Mouse (Mus musculus) liver, embryonic 16.5 days (tissue): ENCODE results near the gene Zfp276. TPM values are rescaled to one million over a fixed set of nuclear protein-coding genes. Genes with fewer than 3 reads are reported as not detected.
"Not testable (repeated sequence)": the region's sequence is repeated elsewhere in the genome, so short reads cannot be mapped to it uniquely, and the experiment has no call there.

Experiments used
- ATAC-seq: fragments of 200-750 bp; cut with Nextera tagmentation; 2 replicates; pipeline ENCODE4 v1.8.0; 2017; ENCODE audit warnings: low read depth, mild to moderate bottlenecking, moderate number of reproducible peaks, moderate library complexity
- H3K27ac ChIP-seq: fragments of 300-500 bp; sonication (generic); 2 replicates; pipeline ENCODE4 v1.5.1; 2014; ENCODE audit warnings: mild to moderate bottlenecking, low read length
- H3K27me3 ChIP-seq: fragments of 300-500 bp; sonication (generic); 2 replicates; pipeline ENCODE4 v1.6.1; 2014; ENCODE audit warnings: low read depth, low read length, mixed read lengths; ENCODE audit not compliant: control insufficient read depth, insufficient read depth
- H3K36me3 ChIP-seq: fragments of 300-500 bp; sonication (generic); 2 replicates; pipeline ENCODE4 v1.6.1; 2014; ENCODE audit warnings: mild to moderate bottlenecking; ENCODE audit not compliant: control insufficient read depth, insufficient read depth
- H3K4me1 ChIP-seq: fragments of 300-500 bp; sonication (generic); 2 replicates; pipeline ENCODE4 v1.6.1; 2014; ENCODE audit warnings: low read depth, low read length, mixed read lengths; ENCODE audit not compliant: control insufficient read depth
- H3K4me2 ChIP-seq: fragments of 300-500 bp; sonication (generic); 2 replicates; pipeline ENCODE4 v1.6.1; 2014; ENCODE audit warnings: low read depth, low read length, mixed read lengths
- H3K4me3 ChIP-seq: fragments of 300-500 bp; sonication (generic); 2 replicates; pipeline ENCODE4 v1.5.1; 2014; ENCODE audit warnings: low read depth, mild to moderate bottlenecking, low read length
- H3K9ac ChIP-seq: fragments of 300-500 bp; sonication (generic); 2 replicates; pipeline ENCODE4 v1.6.1; 2014; ENCODE audit warnings: low read depth, low read length
- H3K9me3 ChIP-seq: fragments of 300-500 bp; sonication (generic); replicated peaks from 2 replicates; pipeline ENCODE4 v1.6.1; 2016; ENCODE audit warnings: low read length; ENCODE audit not compliant: control insufficient read depth
- WGBS: fragments of 180-500 bp; shearing (Covaris S2); extraction: QIAGEN DNeasy Blood & Tissue Kit; methylation state at CpG from one replicate; pipeline ENCODE4 v1.1.7; 2014; ENCODE audit not compliant: insufficient replicate concordance; 5-methylcytosine and 5-hydroxymethylcytosine counted together
- polyA plus RNA-seq: library from polyadenylated mRNA; unstranded; fragments of >200 nt; fragmentation: Nextera tagmentation; extraction: Ambion mirVana; gene quantifications from 2 replicates; pipeline ENCODE4 v1.2.1, GENCODE M21; 2015

Gene Zfp276
- polyA plus RNA-seq, 1 experiment from 2014 or later: 7.8 TPM

GRCm38 (mm10) chr8:123228416-123228815, 25.6 kb upstream of the Zfp276 start:
- ATAC-seq: no peak
- 76% methylated on average over 1 of the region's 1 CpGs for WGBS
- no peak overlapping the region for H3K4me3 ChIP-seq
- no peak overlapping the region for H3K27ac ChIP-seq
- peaks cover 14% of the 10 kb centered on the region for H3K4me1 ChIP-seq
- no peaks in the 10 kb centered on the region for H3K27me3 ChIP-seq
- H3K9me3 ChIP-seq: no peaks in the 10 kb centered on the region
- no peak overlapping the region for H3K4me2 ChIP-seq
- no peak overlapping the region for H3K9ac ChIP-seq
- 0 out of 2 replicates have a peak, but pooled peaks cover 4% of the 10 kb centered on the region for H3K36me3 ChIP-seq

DNA sequence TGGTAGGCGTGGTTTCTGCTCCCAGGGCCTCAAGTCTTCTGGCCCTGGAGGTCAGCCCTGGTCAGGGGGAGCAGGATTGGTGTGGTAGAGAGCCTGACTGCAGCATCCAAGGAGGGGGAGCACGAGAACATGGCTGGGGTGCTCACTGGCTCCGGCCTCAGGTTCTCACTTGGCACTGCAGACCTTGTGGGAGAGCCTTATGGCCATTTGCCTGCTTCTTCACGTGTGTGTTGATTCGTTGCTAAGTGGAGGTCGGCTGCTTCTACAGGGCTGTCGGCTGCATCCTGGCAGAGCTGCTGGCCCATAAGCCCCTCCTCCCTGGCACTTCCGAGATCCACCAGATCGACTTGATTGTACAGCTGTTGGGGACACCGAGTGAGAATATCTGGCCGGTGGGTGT, 23.7 kb upstream of the Zfp276 start:
- H3K9me3 ChIP-seq, H3K4me2 ChIP-seq, H3K4me3 ChIP-seq, H3K27me3 ChIP-seq, H3K4me1 ChIP-seq, H3K9ac ChIP-seq, H3K36me3 ChIP-seq, H3K27ac ChIP-seq, ATAC-seq: not testable (repeated sequence)
- WGBS: 67% methylated on average over 9 of the region's 11 CpGs

DNA sequence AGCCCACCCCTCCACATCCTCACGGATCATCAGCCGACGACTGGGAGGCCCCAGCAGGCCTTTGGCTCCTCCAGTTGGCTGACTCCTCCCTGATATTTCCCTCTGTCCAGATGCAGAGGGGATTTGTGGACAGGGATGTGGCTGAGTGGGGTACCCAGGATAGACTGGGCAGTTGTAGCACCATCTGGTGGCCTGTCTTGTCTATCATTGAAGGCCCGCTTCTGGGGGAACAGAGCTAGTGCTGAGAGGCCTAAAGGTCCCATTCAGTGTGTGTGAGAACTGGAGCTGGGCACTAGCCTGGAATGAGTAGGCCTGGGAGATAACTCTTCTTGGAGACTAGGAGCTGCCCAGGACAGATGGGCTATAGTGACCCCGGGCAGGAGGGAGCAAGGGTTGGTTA, 22.3 kb upstream of the Zfp276 start:
- 59% methylated on average over 5 of the region's 5 CpGs for WGBS
- no peaks in the 10 kb centered on the region for H3K9me3 ChIP-seq

DNA sequence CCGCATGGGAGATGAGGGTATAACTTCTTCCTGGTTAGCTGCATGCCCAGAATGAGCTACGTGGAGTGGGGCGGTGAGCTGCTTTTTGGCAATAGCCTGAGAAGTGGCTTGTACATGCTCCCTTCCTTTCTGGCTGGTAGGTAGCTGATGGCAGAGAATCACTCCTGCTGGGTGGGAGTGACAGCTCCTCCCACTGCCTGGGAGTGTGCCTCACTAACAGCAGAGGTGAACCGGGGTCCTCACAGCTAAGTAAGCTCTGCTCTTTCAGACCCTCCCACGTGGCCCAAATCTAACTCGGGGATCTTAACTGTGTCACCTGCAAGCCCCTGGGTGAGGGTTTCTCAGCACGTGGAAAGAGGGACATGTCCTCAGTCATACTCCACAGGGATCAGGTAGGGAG, 21.4 kb upstream of the Zfp276 start:
- H3K27ac ChIP-seq: no peak overlapping the region
- H3K36me3 ChIP-seq: 0 out of 2 replicates have a peak, but pooled peaks cover 4% of the 10 kb centered on the region
- H3K9ac ChIP-seq: no peak overlapping the region
- ATAC-seq: no peak
- no peaks in the 10 kb centered on the region for H3K9me3 ChIP-seq
- 43% methylated on average over 7 of the region's 7 CpGs for WGBS
- no peak overlapping the region for H3K4me3 ChIP-seq
- no peak overlapping the region for H3K4me2 ChIP-seq
- H3K27me3 ChIP-seq: peaks cover 15% of the 10 kb centered on the region
- peaks cover 18% of the 10 kb centered on the region for H3K4me1 ChIP-seq

More for the DNA sequence above, 22.3 kb upstream of the Zfp276 start:
- ATAC-seq: no peak
- Histone ChIP-seq H3K36me3 (0 out of 2 replicates have a peak, but pooled peaks cover 4% of the 10 kb centered on the region), H3K9ac (no peak overlapping the region), H3K4me1 (peaks cover 18% of the 10 kb centered on the region), H3K27me3 (peaks cover 15% of the 10 kb centered on the region), H3K4me2 (no peak overlapping the region), H3K4me3 (no peak overlapping the region), H3K27ac (no peak overlapping the region)

GRCm38 (mm10) chr8:123233300-123233699, 20.7 kb upstream of the Zfp276 start:
- Histone ChIP-seq H3K36me3 (no peaks in the 10 kb centered on the region), H3K4me2 (no peak overlapping the region), H3K9me3 (no peaks in the 10 kb centered on the region), H3K27me3 (peaks cover 15% of the 10 kb centered on the region), H3K27ac (no peak overlapping the region), H3K4me1 (peaks cover 18% of the 10 kb centered on the region), H3K9ac (no peak overlapping the region), H3K4me3 (no peak overlapping the region)
- WGBS: 64% methylated on average over 13 of the region's 13 CpGs
- no peak for ATAC-seq

GRCm38 (mm10) chr8:123233760-123234159, 20.2 kb upstream of the Zfp276 start:
- ATAC-seq: no peak
- peaks cover 15% of the 10 kb centered on the region for H3K27me3 ChIP-seq
- no peak overlapping the region for H3K4me2 ChIP-seq
- no peak overlapping the region for H3K4me3 ChIP-seq
- peaks cover 18% of the 10 kb centered on the region for H3K4me1 ChIP-seq
- H3K27ac ChIP-seq: no peak overlapping the region
- no peaks in the 10 kb centered on the region for H3K36me3 ChIP-seq
- H3K9me3 ChIP-seq: no peaks in the 10 kb centered on the region
- no peak overlapping the region for H3K9ac ChIP-seq
- 70% methylated on average over 11 of the region's 11 CpGs for WGBS

- Histone ChIP-seq H3K4me3 (peak overlapping the region; percentile 70), H3K9me3 (no peaks in the 10 kb centered on the region), H3K36me3 (no peaks in the 10 kb centered on the region), H3K27ac (no peak overlapping the region), H3K4me2 (peak overlapping the region; percentile 94), H3K27me3 (peaks cover 15% of the 10 kb centered on the region), H3K4me1 (peaks cover 18% of the 10 kb centered on the region), H3K9ac (peak overlapping the region; percentile 61)
- 31% methylated on average over 13 of the region's 13 CpGs for WGBS
- ATAC-seq: no peak
These were observed 19.0 kb upstream of the Zfp276 start for GRCm38 (mm10) chr8:123234918-123235519.

DNA sequence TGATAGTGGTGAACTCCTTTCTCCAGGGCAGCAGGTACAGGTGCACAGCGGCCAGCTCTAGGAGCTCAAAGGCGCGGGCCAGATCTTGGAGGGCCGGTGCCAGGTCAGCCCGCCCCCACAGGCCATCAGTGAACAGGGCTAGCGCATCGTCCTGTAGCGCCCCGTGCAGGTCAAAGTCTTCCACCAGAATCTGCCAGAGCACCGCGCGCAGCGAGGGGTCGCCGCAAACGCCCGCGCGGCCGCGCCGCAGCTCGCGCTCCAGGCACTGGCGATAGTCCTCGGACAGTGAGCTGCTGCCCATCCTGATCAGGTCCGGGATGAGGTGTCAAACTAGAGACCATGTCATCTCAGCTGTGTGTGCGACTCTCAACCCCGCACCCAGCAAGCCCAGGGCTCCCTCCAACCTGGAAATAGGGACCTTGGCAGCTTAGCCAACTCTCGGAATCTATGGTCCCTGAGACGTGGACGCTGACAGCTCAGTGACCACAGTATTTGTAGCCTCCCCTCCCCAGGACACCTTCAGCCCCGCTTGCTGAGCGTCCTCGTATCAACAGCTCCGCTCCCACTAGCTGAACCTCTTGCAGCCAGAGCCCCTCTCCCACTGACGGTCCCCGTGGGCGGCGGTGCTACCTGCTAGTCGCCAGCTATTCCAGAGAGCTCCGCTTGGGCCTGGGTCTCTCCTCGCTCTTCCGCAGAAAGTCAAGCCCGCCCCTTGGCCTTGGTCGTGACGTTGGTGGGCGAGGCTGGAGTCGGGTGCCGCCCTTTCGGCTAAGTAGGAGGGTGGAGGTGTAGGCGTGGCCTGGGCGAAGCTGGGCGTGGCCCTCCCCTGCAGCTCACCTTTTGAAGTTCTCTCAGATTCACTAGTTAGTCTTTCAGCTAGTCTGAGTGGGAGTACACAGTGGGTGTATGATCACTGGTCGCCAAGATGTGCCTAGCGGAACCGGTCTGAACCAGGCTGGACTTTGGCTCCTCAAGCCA, 18.2 kb upstream of the Zfp276 start, which contains the start of gene Spata2l:
Gene Spata2l, minus strand, starts transcription at position 714 of the 978 bp plus-strand sequence.
- Histone ChIP-seq H3K4me2 (peak within 1 kb of the TSS; percentile 94), H3K4me3 (peak within 1 kb of the TSS; percentile 70), H3K9ac (peak within 1 kb of the TSS; percentile 61), H3K27me3 (peaks cover 15% of the 10 kb centered on the region), H3K36me3 (no peaks in the 10 kb centered on the region), H3K27ac (no peak within 1 kb of the TSS), H3K4me1 (peaks cover 18% of the 10 kb centered on the region), H3K9me3 (no peaks in the 10 kb centered on the region)
- ATAC-seq: peak; percentile 86
- under 1% methylated on average over 57 of the region's 57 CpGs for WGBS

DNA sequence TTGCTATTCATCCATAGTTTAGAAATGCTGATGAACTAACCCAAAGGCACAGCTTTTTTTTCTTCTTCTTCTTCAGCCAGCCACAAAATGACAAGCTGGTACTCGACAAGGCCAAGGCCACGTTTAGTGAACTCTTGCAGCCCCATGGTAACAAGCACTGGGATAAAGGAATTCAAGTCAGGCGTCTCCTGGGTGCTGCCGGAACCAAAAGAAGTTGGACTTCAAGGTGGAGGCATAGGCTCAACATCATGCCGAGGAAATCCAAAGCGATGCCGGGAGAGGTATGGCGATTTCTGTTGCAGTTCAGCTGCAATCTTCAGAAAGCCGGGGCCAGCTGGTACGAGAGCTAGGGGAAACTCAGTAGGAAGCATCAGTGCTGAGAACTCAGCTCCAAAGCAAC, 14.6 kb upstream of the Zfp276 start:
- ATAC-seq: no peak
- peaks cover 15% of the 10 kb centered on the region for H3K27me3 ChIP-seq
- peaks cover 26% of the 10 kb centered on the region for H3K4me1 ChIP-seq
- H3K27ac ChIP-seq: no peak overlapping the region
- H3K4me3 ChIP-seq: no peak overlapping the region
- WGBS: 85% methylated on average over 10 of the region's 10 CpGs
- no peaks in the 10 kb centered on the region for H3K36me3 ChIP-seq
- H3K4me2 ChIP-seq: no peak overlapping the region
- H3K9me3 ChIP-seq: no peaks in the 10 kb centered on the region
- H3K9ac ChIP-seq: no peak overlapping the region
